Mouse (Mus musculus) hindbrain, embryonic 12.5 days (tissue): ENCODE measurements around the gene Ptdss2. TPM values are rescaled to one million over a fixed set of nuclear protein-coding genes. Genes with fewer than 3 reads are reported as not detected.

Experiments
- ATAC-seq: fragments of 200-750 bp; cut with Nextera tagmentation; 2 replicates; pipeline ENCODE4 v1.8.0; 2017; ENCODE audit warnings: moderate TSS enrichment; ENCODE audit not compliant: low FRiP score
- H3K27ac ChIP-seq: fragments of 300-500 bp; sonication (generic); 2 replicates; pipeline ENCODE4 v1.5.1; 2016; ENCODE audit warnings: mild to moderate bottlenecking
- H3K27me3 ChIP-seq: fragments of 300-500 bp; sonication (generic); 2 replicates; pipeline ENCODE4 v1.6.1; 2016; ENCODE audit warnings: mild to moderate bottlenecking
- H3K36me3 ChIP-seq: fragments of 300-500 bp; sonication (generic); 2 replicates; pipeline ENCODE4 v1.6.1; 2016; ENCODE audit warnings: mild to moderate bottlenecking
- H3K4me1 ChIP-seq: fragments of 300-500 bp; sonication (generic); 2 replicates; pipeline ENCODE4 v1.6.1; 2016
- H3K4me2 ChIP-seq: fragments of 300-500 bp; sonication (generic); replicated peaks from 2 replicates; pipeline ENCODE4 v1.6.1; 2016; ENCODE audit warnings: mild to moderate bottlenecking
- H3K4me3 ChIP-seq: fragments of 300-500 bp; sonication (generic); 2 replicates; pipeline ENCODE4 v1.5.1; 2016; ENCODE audit warnings: mild to moderate bottlenecking
- H3K9ac ChIP-seq: fragments of 300-500 bp; sonication (generic); 2 replicates; pipeline ENCODE4 v1.6.1; 2016; ENCODE audit warnings: mild to moderate bottlenecking, moderate library complexity
- H3K9me3 ChIP-seq: fragments of 300-500 bp; sonication (generic); replicated peaks from 2 replicates; pipeline ENCODE4 v1.6.1; 2016; ENCODE audit warnings: mild to moderate bottlenecking
- WGBS: fragments of 180-500 bp; shearing (Covaris S2); methylation state at CpG from one replicate; pipeline ENCODE4 v1.1.7; 2016; 5-methylcytosine and 5-hydroxymethylcytosine counted together
- polyA plus RNA-seq: library from polyadenylated mRNA; unstranded; fragments of >200 nt; fragmentation: Nextera tagmentation; extraction: Ambion mirVana; gene quantifications from 2 replicates; pipeline ENCODE4 v1.2.1, GENCODE M21; 2016

Ptdss2 gene
- polyA plus RNA-seq, 1 experiment from 2014 or later = 76.0 TPM

DNA sequence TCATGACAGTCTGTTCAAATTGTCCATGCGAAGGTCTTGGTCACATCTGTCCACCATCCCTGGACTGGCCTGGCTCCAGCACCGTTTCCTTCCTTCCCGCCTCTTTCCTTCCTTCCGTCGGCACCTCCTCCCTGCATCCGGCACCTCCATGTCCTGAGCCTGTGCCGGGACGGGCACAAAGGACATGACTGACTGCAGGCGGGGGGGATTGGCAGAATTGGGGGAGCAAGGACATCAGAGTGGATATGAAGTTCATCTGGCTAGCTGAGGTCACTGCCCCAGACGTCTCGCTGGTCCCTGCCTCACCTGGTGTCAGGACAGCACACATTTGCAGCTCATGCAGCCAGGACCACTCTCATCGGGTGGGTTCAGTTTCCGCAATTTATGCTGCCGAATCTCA is 68.9 kb downstream of the Ptdss2 start:
- WGBS = 91% methylated on average over 14 of the region's 14 CpGs
- H3K36me3 ChIP-seq = peaks cover 34% of the 10 kb centered on the region
- no peaks in the 10 kb centered on the region for H3K9me3 ChIP-seq
- no peak overlapping the region for H3K4me2 ChIP-seq
- H3K9ac ChIP-seq = peak overlapping the region; percentile 13; the same call in 1 of the 2 replicates
- peaks cover 27% of the 10 kb centered on the region for H3K4me1 ChIP-seq
- H3K27ac ChIP-seq = no peak overlapping the region
- ATAC-seq = no peak
- no peaks in the 10 kb centered on the region for H3K27me3 ChIP-seq
- no peak overlapping the region for H3K4me3 ChIP-seq

DNA sequence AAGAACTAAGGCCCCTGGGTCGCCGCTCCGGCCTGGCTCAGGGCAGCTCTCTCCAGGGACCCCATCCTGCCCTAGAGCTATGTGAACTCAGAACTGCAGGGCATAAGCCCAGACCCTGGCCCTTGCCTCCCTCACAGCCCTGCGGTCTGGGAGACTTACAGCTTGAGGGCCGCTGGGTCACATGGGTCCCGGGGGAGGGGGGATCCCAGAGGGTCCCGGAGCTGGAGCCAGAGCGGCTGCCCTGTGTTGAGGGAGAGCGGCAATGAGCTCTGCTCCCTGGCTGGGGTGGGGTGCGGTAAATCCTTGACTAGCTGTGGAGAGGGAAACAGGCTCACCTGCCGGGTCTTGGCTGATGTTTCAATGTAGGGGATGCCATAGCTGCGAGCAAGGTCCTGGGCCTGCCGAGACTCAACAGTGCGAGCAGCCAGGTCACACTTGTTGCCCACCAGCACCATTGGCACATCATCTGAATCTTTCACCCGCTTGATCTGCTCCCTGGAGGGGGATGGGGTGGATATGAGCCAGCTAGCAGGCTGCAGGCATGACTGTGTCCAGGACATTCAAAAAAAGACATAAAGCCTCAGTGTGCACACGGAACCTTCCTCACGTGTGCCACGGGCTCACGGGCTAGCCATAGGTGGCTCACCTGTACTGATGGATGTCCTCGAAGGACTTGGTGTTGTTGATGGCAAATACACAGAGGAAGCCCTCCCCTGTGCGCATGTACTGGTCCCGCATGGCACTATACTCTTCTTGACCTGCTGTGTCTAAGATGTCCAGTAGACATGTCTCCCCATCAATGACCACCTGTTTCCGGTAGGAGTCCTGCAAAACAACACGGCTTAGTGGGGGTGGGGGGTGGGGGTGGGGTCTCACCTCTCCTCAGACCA is 69.9 kb downstream of the Ptdss2 start:
- 93% methylated on average over 24 of the region's 24 CpGs for WGBS
- peak overlapping the region; percentile 94 for H3K4me2 ChIP-seq
- H3K9me3 ChIP-seq = no peaks in the 10 kb centered on the region
- peak overlapping the region; percentile 97; the same call in 1 of the 2 replicates for H3K4me3 ChIP-seq
- H3K9ac ChIP-seq = peak overlapping the region; percentile 93
- H3K27ac ChIP-seq = no peak overlapping the region
- H3K27me3 ChIP-seq = no peaks in the 10 kb centered on the region
- H3K36me3 ChIP-seq = peaks cover 34% of the 10 kb centered on the region
- peaks cover 27% of the 10 kb centered on the region for H3K4me1 ChIP-seq
- ATAC-seq = no peak

DNA sequence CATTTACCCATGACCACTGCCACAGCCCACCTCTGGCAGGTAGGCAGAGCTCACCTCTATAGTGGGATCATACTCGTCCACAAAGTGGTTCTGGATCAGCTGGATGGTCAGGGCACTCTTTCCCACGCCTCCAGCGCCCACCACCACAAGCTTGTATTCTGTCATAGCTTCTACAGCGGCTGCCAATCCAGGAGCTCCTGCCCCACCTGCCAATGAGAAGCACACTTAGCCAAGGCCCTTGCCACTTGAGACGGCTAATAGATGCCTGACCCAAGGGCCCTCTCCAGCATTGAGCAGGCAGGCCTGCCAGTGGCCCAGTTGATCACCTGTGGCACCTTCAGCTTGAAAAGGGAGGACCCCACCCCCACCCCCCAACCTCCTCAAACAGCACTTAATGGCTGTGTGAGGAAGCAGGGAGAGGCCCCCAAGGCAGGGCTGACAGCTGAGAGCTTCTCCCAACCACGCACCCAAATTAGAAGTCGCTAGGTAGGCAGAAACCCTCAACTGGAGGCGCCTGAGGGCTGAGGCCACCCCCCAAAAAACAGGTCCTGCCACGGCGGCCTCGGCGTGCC is 70.7 kb downstream of the Ptdss2 start:
- H3K4me3 ChIP-seq = peak overlapping the region; percentile 97
- 31% methylated on average over 12 of the region's 12 CpGs for WGBS
- no peaks in the 10 kb centered on the region for H3K27me3 ChIP-seq
- H3K9me3 ChIP-seq = no peaks in the 10 kb centered on the region
- peak overlapping the region; percentile 85; the same call in 1 of the 2 replicates for H3K27ac ChIP-seq
- no peak; the same call in 1 of the 2 replicates for ATAC-seq
- H3K4me1 ChIP-seq = peaks cover 27% of the 10 kb centered on the region
- H3K4me2 ChIP-seq = peak overlapping the region; percentile 94
- H3K9ac ChIP-seq = peak overlapping the region; percentile 93
- peaks cover 34% of the 10 kb centered on the region for H3K36me3 ChIP-seq

DNA sequence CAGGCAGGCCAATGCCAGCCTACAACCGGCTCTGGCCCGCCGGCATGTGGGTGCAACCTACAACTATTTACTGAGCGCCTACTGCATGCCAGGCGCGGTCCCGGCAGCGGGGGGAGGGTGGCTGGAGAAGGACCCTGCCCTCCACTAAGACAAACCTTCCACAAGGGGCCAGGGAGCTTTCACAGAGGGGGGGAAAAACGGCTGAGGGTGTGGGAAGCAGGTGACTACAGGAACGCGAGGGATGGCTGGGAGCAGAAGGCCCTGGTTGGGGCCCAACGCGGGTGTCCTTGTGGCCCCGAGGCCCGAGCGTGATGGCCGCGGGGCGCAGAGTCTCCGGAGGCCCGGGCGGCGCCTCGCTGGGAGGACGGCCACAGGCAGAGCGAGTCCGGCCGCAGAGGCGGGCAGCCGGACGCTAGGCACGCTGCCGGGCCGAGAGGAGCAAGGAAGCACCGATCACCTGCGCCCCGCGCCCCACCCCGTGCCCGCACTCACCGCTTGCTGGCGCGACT is 71.2 kb downstream of the Ptdss2 start:
- Histone ChIP-seq H3K27me3 (no peaks in the 10 kb centered on the region), H3K4me1 (peaks cover 27% of the 10 kb centered on the region), H3K9me3 (no peaks in the 10 kb centered on the region), H3K27ac (peak overlapping the region; percentile 85), H3K9ac (peak overlapping the region; percentile 93), H3K4me3 (peak overlapping the region; percentile 97), H3K4me2 (peak overlapping the region; percentile 94), H3K36me3 (peaks cover 34% of the 10 kb centered on the region)
- whole genome bisulfite sequencing = 1% methylated on average over 41 of the region's 43 CpGs
- ATAC-seq = peak; percentile 15

DNA sequence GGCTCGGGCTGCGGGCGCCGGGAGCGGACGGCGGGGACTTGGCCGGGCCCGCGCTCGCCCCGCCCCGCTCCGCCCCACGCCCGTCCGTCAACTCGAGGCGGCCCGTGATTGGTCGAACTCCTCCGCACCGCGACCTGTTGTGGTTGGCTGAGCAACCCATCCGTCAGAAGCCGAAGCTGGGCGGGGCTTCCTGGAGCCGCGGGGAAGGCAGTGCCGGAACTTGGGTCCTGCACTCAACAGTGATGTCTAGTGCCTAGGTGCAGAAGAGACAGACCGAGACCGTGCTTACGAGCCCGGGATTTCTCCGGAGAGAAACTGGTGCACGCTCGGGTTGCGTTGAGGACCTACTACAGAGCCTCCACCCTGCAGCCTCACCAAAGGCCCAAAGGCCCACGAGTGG is 71.8 kb downstream of the Ptdss2 start, which contains the start of the genes Hras and Lrrc56:
Hras (minus strand) TSS at position 58 of the 400 bp plus-strand sequence.
Lrrc56 (plus strand) TSS at position 210 of the 400 bp plus-strand sequence.
- Histone ChIP-seq H3K27me3 (no peaks in the 10 kb centered on the region), H3K4me3 (peak within 1 kb of the TSS; percentile 97)
- ATAC-seq = peak; percentile 93

DNA sequence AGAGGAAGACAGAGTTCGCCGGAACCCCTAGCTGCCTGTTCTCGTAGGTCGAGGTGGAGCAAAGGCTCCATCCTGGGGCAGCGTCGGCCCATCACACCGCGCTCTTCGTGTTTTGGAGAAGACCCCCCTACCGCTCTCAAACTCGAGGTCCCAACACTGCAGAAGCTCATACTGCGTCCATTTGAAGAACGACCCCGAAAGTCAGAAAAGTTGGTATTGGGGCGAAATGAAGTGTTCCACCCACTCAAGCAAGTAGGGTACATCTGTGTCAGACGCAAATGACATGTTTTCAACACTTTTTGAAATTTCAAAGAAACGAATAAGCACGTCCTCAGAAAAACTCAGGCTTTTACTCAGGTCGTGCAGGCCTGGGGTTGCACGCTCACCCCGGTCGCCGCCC is 72.2 kb downstream of the Ptdss2 start:
- Histone ChIP-seq H3K9ac (peak overlapping the region; percentile 57), H3K4me2 (peak overlapping the region; percentile 94), H3K4me3 (peak overlapping the region; percentile 97), H3K27me3 (no peaks in the 10 kb centered on the region), H3K36me3 (peaks cover 29% of the 10 kb centered on the region), H3K27ac (peak overlapping the region; percentile 79), H3K9me3 (no peaks in the 10 kb centered on the region), H3K4me1 (peaks cover 27% of the 10 kb centered on the region)
- no peak for ATAC-seq
- under 1% methylated on average over 23 of the region's 23 CpGs for WGBS

More for the DNA sequence above, 71.8 kb downstream of the Ptdss2 start, which contains the start of the genes Hras and Lrrc56:
- peaks cover 27% of the 10 kb centered on the region for H3K4me1 ChIP-seq
- H3K9me3 ChIP-seq = no peaks in the 10 kb centered on the region
- H3K36me3 ChIP-seq = peaks cover 34% of the 10 kb centered on the region
- WGBS = 1% methylated on average over 34 of the region's 39 CpGs
- H3K9ac ChIP-seq = peak within 1 kb of the TSS; percentile 93
- peak within 1 kb of the TSS; percentile 94 for H3K4me2 ChIP-seq
- peak within 1 kb of the TSS; percentile 85 for H3K27ac ChIP-seq

DNA sequence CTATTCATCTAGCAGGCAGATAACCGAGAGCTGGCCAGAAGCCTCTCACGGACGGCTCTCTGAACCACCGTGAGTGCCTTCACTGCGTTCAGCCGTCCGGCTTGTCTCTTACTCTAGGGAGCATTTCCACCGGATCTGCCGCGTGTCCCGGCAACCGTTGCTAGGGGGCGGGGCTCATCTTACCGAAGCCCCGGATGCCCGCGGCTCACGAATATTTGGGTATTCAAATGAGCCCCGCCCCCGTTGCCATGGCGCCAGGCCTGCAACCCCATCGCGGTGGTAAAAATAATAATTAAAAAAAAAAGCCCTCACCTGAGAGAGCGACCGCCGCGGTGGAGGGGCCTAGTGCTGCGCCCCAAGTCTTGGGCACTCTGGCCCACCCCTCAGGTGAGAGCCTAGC is 72.6 kb downstream of the Ptdss2 start:
- ATAC-seq = peak; percentile 41
- Histone ChIP-seq H3K4me2 (peak overlapping the region; percentile 94), H3K27me3 (no peaks in the 10 kb centered on the region), H3K4me3 (peak overlapping the region; percentile 97), H3K9me3 (no peaks in the 10 kb centered on the region), H3K36me3 (peaks cover 25% of the 10 kb centered on the region), H3K4me1 (peaks cover 27% of the 10 kb centered on the region), H3K9ac (peak overlapping the region; percentile 58), H3K27ac (peak overlapping the region; percentile 79)
- WGBS = under 1% methylated on average over 28 of the region's 28 CpGs

DNA sequence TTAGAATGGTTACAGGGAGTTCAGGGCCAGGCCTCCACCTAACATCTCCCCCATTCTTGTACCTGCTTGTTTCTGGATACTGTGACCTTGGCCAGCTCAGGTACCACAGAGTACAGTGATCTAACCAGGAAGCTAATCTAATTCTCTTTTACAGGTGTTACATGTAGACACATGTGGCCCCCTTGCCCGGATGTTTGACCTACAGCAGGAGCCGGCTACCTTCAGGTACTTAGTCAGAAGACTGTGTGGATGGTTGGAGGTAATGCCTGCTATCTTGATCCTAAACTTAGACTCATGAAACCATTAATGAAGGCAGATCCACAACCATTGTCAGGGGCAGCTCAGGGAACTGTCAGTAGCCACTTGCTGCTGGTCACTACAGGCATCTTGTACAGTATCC is 73.6 kb downstream of the Ptdss2 start:
- Histone ChIP-seq H3K4me2 (no peak overlapping the region), H3K36me3 (peaks cover 16% of the 10 kb centered on the region), H3K4me1 (peaks cover 27% of the 10 kb centered on the region), H3K9me3 (no peaks in the 10 kb centered on the region), H3K9ac (no peak overlapping the region), H3K4me3 (no peak overlapping the region), H3K27me3 (no peaks in the 10 kb centered on the region), H3K27ac (no peak overlapping the region)
- no peak for ATAC-seq
- WGBS = 90% methylated on average over 2 of the region's 2 CpGs

DNA sequence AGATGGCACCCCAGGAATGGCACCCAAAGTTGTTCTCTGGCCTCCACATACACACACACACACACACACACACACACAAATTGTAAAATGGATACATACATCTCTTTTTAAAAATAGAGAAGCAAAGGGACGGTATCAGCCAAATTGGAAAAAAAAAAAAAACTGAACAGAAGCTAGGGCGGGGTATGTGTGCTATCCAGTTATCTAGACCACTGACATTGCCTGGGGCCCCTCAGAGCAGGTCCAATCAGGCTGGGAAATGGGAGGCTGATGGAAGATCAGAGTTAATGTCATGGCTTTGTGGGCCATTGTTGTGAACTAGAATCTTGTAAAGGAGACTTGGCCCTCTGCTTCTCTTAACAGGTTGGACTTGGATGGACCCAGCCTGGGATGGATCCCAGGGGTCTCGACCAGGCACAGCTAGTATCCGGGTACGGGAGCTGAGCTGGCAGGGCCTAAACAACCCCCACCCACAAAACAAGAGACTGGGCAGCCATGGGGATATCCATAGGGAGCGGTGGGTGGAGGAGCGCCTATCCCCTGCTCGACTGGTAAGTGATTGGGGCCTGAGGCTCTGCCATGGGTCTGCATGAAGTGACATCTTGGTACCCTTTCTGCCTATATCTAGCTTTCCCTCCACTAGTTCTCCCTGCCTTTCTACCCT is 74.6 kb downstream of the Ptdss2 start:
- Histone ChIP-seq H3K4me3 (no peak overlapping the region), H3K4me1 (peaks cover 25% of the 10 kb centered on the region), H3K27me3 (no peaks in the 10 kb centered on the region), H3K27ac (no peak overlapping the region), H3K9me3 (no peaks in the 10 kb centered on the region), H3K4me2 (no peak overlapping the region), H3K9ac (no peak overlapping the region), H3K36me3 (peaks cover 6% of the 10 kb centered on the region; the same call in 1 of the 2 replicates)
- no peak for ATAC-seq
- 88% methylated on average over 8 of the region's 8 CpGs for WGBS

DNA sequence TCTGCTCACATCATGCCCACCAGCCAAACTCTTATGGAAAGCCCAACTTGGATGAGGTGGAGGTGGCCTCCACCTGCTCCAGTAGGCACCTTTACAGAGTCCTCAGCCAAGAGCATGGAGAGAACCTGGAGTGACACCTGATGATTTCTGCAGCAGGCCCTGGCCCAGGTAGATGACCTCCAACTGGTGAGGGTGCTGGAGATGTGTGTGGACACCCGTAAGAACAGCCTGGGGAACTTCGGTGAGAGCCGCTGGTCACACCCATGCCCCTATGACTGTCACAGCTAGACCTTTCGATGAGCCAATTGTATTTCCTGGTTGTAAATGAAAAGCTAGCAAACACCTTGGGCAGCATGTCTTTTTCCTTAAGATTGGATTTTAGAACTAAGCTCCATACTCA is 75.9 kb downstream of the Ptdss2 start:
- H3K4me2 ChIP-seq = no peak overlapping the region
- peaks cover 12% of the 10 kb centered on the region for H3K4me1 ChIP-seq
- no peaks in the 10 kb centered on the region for H3K27me3 ChIP-seq
- H3K27ac ChIP-seq = no peak overlapping the region
- no peak overlapping the region for H3K4me3 ChIP-seq
- no peaks in the 10 kb centered on the region for H3K9me3 ChIP-seq
- ATAC-seq = no peak
- no peak overlapping the region for H3K9ac ChIP-seq
- H3K36me3 ChIP-seq = no peaks in the 10 kb centered on the region
- 93% methylated on average over 4 of the region's 4 CpGs for WGBS

DNA sequence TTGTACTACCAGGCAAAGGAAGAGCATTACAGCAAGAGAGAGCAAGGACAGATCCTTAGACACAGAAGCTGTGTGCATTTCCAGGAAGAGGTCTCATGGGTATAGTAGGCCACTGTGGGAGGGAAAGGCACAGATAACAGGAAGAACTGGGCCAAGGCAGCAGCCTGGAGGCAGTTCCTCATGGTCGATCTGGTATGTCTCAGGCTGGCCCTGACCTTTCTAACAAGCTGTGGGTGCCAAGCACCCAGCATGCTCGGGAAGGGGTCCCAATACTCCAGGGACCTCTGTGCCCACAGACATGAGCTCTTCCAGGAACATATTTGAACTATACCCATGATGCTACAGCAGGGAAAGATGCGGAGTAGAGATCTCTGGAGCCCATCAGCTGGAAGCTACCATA is 82.4 kb downstream of the Ptdss2 start:
- H3K9ac ChIP-seq = no peak overlapping the region
- WGBS = 75% methylated on average over 3 of the region's 3 CpGs
- H3K4me2 ChIP-seq = no peak overlapping the region
- ATAC-seq = no peak
- no peaks in the 10 kb centered on the region for H3K4me1 ChIP-seq
- H3K36me3 ChIP-seq = 0 out of 2 replicates have a peak, but pooled peaks cover 2% of the 10 kb centered on the region
- H3K27me3 ChIP-seq = no peaks in the 10 kb centered on the region
- H3K4me3 ChIP-seq = no peak overlapping the region
- no peaks in the 10 kb centered on the region for H3K9me3 ChIP-seq
- no peak overlapping the region for H3K27ac ChIP-seq

DNA sequence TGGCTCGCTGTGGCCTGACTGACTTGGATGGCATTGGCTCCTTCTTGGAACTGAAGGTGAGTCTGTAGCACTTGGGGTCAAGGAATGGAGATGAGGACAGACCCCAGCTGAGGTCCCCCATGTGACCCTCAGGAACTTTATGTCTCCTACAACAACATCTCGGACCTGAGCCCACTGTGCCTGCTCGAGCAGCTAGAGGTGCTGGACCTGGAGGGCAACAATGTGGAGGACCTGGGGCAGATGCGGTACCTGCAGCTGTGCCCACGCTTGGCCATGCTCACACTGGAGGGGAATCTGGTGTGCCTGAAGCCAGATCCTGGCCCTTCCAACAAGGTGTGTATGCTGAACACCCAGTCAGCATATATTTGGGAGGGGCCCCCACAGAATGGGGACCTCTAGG is 83.3 kb downstream of the Ptdss2 start:
- no peaks in the 10 kb centered on the region for H3K4me1 ChIP-seq
- no peak for ATAC-seq
- H3K9me3 ChIP-seq = no peaks in the 10 kb centered on the region
- no peak overlapping the region for H3K27ac ChIP-seq
- no peak overlapping the region for H3K4me2 ChIP-seq
- H3K27me3 ChIP-seq = no peaks in the 10 kb centered on the region
- no peak overlapping the region for H3K9ac ChIP-seq
- no peak overlapping the region for H3K4me3 ChIP-seq
- 93% methylated on average over 5 of the region's 5 CpGs for WGBS
- H3K36me3 ChIP-seq = 0 out of 2 replicates have a peak, but pooled peaks cover 2% of the 10 kb centered on the region
